Mouse (Mus musculus) T-helper 1 cell (primary cell): ENCODE data around the gene Dct.

Source experiments
- in situ Hi-C: fragments of 300-600 bp; cut with MboI, MseI; formaldehyde crosslinking; loops from one replicate; pipeline ENCODE4 v1.15.1; 2025; ENCODE audit warnings: high pct_unique_total_duplicates

Dct gene

GRCm38 (mm10) chr14:118042963-118043362 lies 9.1 kb downstream of the Dct start:
- in situ Hi-C loops, result no loop called here

GRCm38 (mm10) chr14:118042066-118042762 lies 9.8 kb downstream of the Dct start:
- in situ Hi-C loops, result no loop called here

GRCm38 (mm10) chr14:118040550-118041250 lies 11.3 kb downstream of the Dct start:
- in situ Hi-C loops, result no loop called here

- in situ Hi-C loops, result no loop called here
Observed at GRCm38 (mm10) chr14:118039074-118039473, 13.0 kb downstream of the Dct start.

GRCm38 (mm10) chr14:118027564-118027963 lies 24.5 kb downstream of the Dct start:
- in situ Hi-C loops, result no loop called here

- in situ Hi-C loops, result no loop called here
Observed at GRCm38 (mm10) chr14:118021867-118022543, 30.0 kb downstream of the Dct start.

GRCm38 (mm10) chr14:118019314-118019713 lies 32.7 kb downstream of the Dct start:
- in situ Hi-C loops, result no loop called here

GRCm38 (mm10) chr14:118013237-118013636 lies 38.8 kb downstream of the Dct start:
- in situ Hi-C loops, result no loop called here

- in situ Hi-C loops, result no loop called here
Observed at GRCm38 (mm10) chr14:118009541-118009940, 42.5 kb downstream of the Dct start.

- in situ Hi-C loops, result no loop called here
Observed at GRCm38 (mm10) chr14:118005697-118006096, 46.3 kb downstream of the Dct start.

GRCm38 (mm10) chr14:118004434-118004833 lies 47.6 kb downstream of the Dct start:
- in situ Hi-C loops, result no loop called here

GRCm38 (mm10) chr14:117993845-117994244 lies 58.2 kb downstream of the Dct start:
- in situ Hi-C loops, result no loop called here

- in situ Hi-C loops, result no loop called here
Observed at GRCm38 (mm10) chr14:117992600-117993256, 59.3 kb downstream of the Dct start.

GRCm38 (mm10) chr14:117990203-117990602 lies 61.8 kb downstream of the Dct start:
- in situ Hi-C loops, result no loop called here

GRCm38 (mm10) chr14:117988444-117988843 lies 63.6 kb downstream of the Dct start:
- in situ Hi-C loops, result no loop called here

GRCm38 (mm10) chr14:117981532-117981931 lies 70.5 kb downstream of the Dct start:
- in situ Hi-C loops, result no loop called here

GRCm38 (mm10) chr14:117972576-117972975 lies 79.5 kb downstream of the Dct start:
- in situ Hi-C loops, result loop anchor here (10.0 kb wide), 1 partner anchor 1758 kb away; no protein-coding TSS in a partner anchor
